21 mouse cellular contexts compared by ENCODE assay signal in genomic region chr2:163552518-163552929, GRCm38 (mm10). TPM values are rescaled to one million over a fixed set of nuclear protein-coding genes. Genes with fewer than 3 reads are reported as not detected.
A peak's percentile ranks its signal among the peaks of the same experiment; 100 is the strongest.
DNase-seq lines count a peak whose midpoint lies in the region; ATAC-seq and TF ChIP-seq lines count a peak whose summit lies in the region.
"Had no signal": no experiment of that assay in that cellular context is flagged by ENCODE, and none has a peak within 500 bp of the region (broad histone marks: within the 10 kb centered on the region; RNA-seq: fewer than 3 reads in every experiment).

No protein-coding gene starts in this region.

- peak; percentile 37 for DNase-seq in G1E (ENCODE audit: low spot score)
- DNase-seq in liver, embryonic 11.5 days (ENCODE audit: low spot score) = no peak
- no peak for DNase-seq in cerebellum, postnatal 14 days
- DNase-seq: adrenal gland, adult 2 months; cerebellum, adult 8-10 months; kidney, adult 18-20 months; layer of hippocampus, adult 9-11 months; lung, adult 18-20 months; right cerebral cortex, postnatal 4 days; thymus, postnatal 14 days had no signal

- 44% methylated on average over 8 of the region's 8 CpGs for WGBS in liver, embryonic 11.5 days
- WGBS in neural tube, embryonic 15.5 days = 58% methylated on average over 8 of the region's 8 CpGs
- WGBS in kidney, embryonic 16.5 days = 44% methylated on average over 8 of the region's 8 CpGs

- no peak overlapping the region for H3K4me3 ChIP-seq in G1E (ENCODE audit: low read depth, low read length)
- H3K4me3 ChIP-seq in liver, embryonic 11.5 days (ENCODE audit: low read depth, low read length) = no peak overlapping the region
- H3K4me3 ChIP-seq in neural tube, embryonic 15.5 days (replicated peaks) = no peak overlapping the region
- no peak overlapping the region for H3K4me3 ChIP-seq in kidney, embryonic 16.5 days (ENCODE audit: low read length)
- H3K4me3 ChIP-seq: embryonic facial prominence, embryonic 15.5 days; forebrain, embryonic 13.5 days; heart, embryonic 15.5 days; hindbrain, embryonic 13.5 days; neural tube, embryonic 12.5 days had no signal

- no peak for TF ChIP-seq CTCF in G1E (IDR thresholded peaks at IDR 0.05; ENCODE audit: low read depth, low read length)

- peak overlapping the region; percentile 32; the same call in 1 of the 2 replicates for H3K27ac ChIP-seq in liver, embryonic 11.5 days (ENCODE audit: low read depth, low read length)
- H3K27ac ChIP-seq in neural tube, embryonic 15.5 days (replicated peaks) = no peak overlapping the region
- no peak overlapping the region for H3K27ac ChIP-seq in kidney, embryonic 16.5 days (ENCODE audit: low read length)
- H3K27ac ChIP-seq: embryonic facial prominence, embryonic 15.5 days; forebrain, embryonic 13.5 days; heart, embryonic 15.5 days; hindbrain, embryonic 13.5 days; macrophage; neural tube, embryonic 12.5 days had no signal

- H3K9me3 ChIP-seq in G1E (replicated peaks) = no peaks in the 10 kb centered on the region
- no peaks in the 10 kb centered on the region for H3K9me3 ChIP-seq in liver, embryonic 11.5 days (ENCODE audit: control insufficient read depth, low read length)
- no peaks in the 10 kb centered on the region for H3K9me3 ChIP-seq in neural tube, embryonic 15.5 days (replicated peaks)
- no peaks in the 10 kb centered on the region for H3K9me3 ChIP-seq in kidney, embryonic 16.5 days (ENCODE audit: low read length)
- H3K9me3 ChIP-seq: embryonic facial prominence, embryonic 15.5 days; forebrain, embryonic 13.5 days; heart, embryonic 15.5 days; hindbrain, embryonic 13.5 days; neural tube, embryonic 12.5 days had no signal

- H3K27me3 ChIP-seq in G1E (ENCODE audit: insufficient read depth, low read length) = peaks cover 5% of the 10 kb centered on the region; the same call in 1 of the 2 replicates
- no peaks in the 10 kb centered on the region; the same call in 1 of the 2 replicates for H3K27me3 ChIP-seq in liver, embryonic 11.5 days (replicated peaks; ENCODE audit: control insufficient read depth, insufficient read depth, low read length)
- H3K27me3 ChIP-seq in neural tube, embryonic 15.5 days (replicated peaks) = no peaks in the 10 kb centered on the region
- H3K27me3 ChIP-seq in kidney, embryonic 16.5 days (ENCODE audit: insufficient read depth, low read length) = no peaks in the 10 kb centered on the region
- H3K27me3 ChIP-seq: embryonic facial prominence, embryonic 15.5 days; forebrain, embryonic 13.5 days; neural tube, embryonic 12.5 days had no signal

- H3K36me3 ChIP-seq in G1E (replicated peaks) = no peaks in the 10 kb centered on the region
- no peaks in the 10 kb centered on the region for H3K36me3 ChIP-seq in liver, embryonic 11.5 days (ENCODE audit: control insufficient read depth, insufficient read depth, low read length)
- no peaks in the 10 kb centered on the region for H3K36me3 ChIP-seq in neural tube, embryonic 15.5 days
- no peaks in the 10 kb centered on the region for H3K36me3 ChIP-seq in kidney, embryonic 16.5 days (ENCODE audit: insufficient read depth, low read length)
- H3K36me3 ChIP-seq: embryonic facial prominence, embryonic 15.5 days; heart, embryonic 15.5 days; hindbrain, embryonic 13.5 days; neural tube, embryonic 12.5 days had no signal

- no peak overlapping the region for H3K9ac ChIP-seq in liver, embryonic 11.5 days (ENCODE audit: low read depth, low read length)
- H3K9ac ChIP-seq in neural tube, embryonic 15.5 days (replicated peaks) = no peak overlapping the region
- H3K9ac ChIP-seq in kidney, embryonic 16.5 days (replicated peaks; ENCODE audit: low read length) = no peak overlapping the region
- H3K9ac ChIP-seq: embryonic facial prominence, embryonic 15.5 days; forebrain, embryonic 13.5 days; heart, embryonic 15.5 days; hindbrain, embryonic 13.5 days; neural tube, embryonic 12.5 days had no signal

- H3K4me2 ChIP-seq in liver, embryonic 11.5 days = peak overlapping the region; percentile 14
- no peak overlapping the region for H3K4me2 ChIP-seq in neural tube, embryonic 15.5 days
- no peak overlapping the region for H3K4me2 ChIP-seq in kidney, embryonic 16.5 days (replicated peaks; ENCODE audit: low read depth, low read length)
- H3K4me2 ChIP-seq: embryonic facial prominence, embryonic 15.5 days; forebrain, embryonic 13.5 days; heart, embryonic 15.5 days; hindbrain, embryonic 13.5 days; neural tube, embryonic 12.5 days had no signal

- peak; percentile 81 for ATAC-seq in G1E (ENCODE audit: extremely low read depth, insufficient number of reproducible peaks, low FRiP score, poor library complexity, severe bottlenecking)
- ATAC-seq in granulocyte monocyte progenitor cell, adult 5-6 weeks (replicated peaks; ENCODE audit: poor library complexity, severe bottlenecking) = peak; percentile 59
- peak; percentile 58 for ATAC-seq in liver, embryonic 11.5 days (replicated peaks; ENCODE audit: low FRiP score)
- peak; percentile 86 for ATAC-seq in megakaryocyte-erythroid progenitor cell, adult 5-6 weeks (replicated peaks; ENCODE audit: low FRiP score, low TSS enrichment, poor library complexity, severe bottlenecking)
- no peak for ATAC-seq in neural tube, embryonic 15.5 days (ENCODE audit: low FRiP score)
- no peak for ATAC-seq in kidney, embryonic 16.5 days (ENCODE audit: low FRiP score, low TSS enrichment)
- ATAC-seq: forebrain, embryonic 13.5 days had no signal

- peaks cover 24% of the 10 kb centered on the region for H3K4me1 ChIP-seq in G1E (ENCODE audit: insufficient read depth, low read depth, low read length)
- peaks cover 15% of the 10 kb centered on the region for H3K4me1 ChIP-seq in liver, embryonic 11.5 days (replicated peaks; ENCODE audit: control insufficient read depth, insufficient read depth, low read length)
- peaks cover 5% of the 10 kb centered on the region for H3K4me1 ChIP-seq in neural tube, embryonic 15.5 days
- no peaks in the 10 kb centered on the region; the same call in 1 of the 2 replicates for H3K4me1 ChIP-seq in kidney, embryonic 16.5 days (ENCODE audit: insufficient read depth, low read length)
- H3K4me1 ChIP-seq: embryonic facial prominence, embryonic 15.5 days; heart, embryonic 15.5 days had no signal

RNA-seq across cellular contexts. Expression of gene Hnf4a, which starts 45.9 kb away (rescaled TPM):
- total RNA-seq in G1E (2014; fragmentation: Nextera tagmentation) = 0.19 and 0.38 TPM in 2 replicates
- total RNA-seq in G1E (2017) = 0.05 and 0.17 TPM in 2 replicates
- polyA plus RNA-seq in G1E (2012) = 0.17 and 0.26 TPM in 2 replicates
- 0.37 and 1.6 TPM in 2 replicates for total RNA-seq in granulocyte monocyte progenitor cell, adult 5-6 weeks (2014; fragmentation: Nextera tagmentation)
- total RNA-seq in granulocyte monocyte progenitor cell, adult 5-6 weeks (2017) = 0.15 and 0.30 TPM in 2 replicates
- 18.9 and 20.0 TPM in 2 replicates for polyA plus RNA-seq in liver, embryonic 11.5 days (2014; fragmentation: Nextera tagmentation; extraction: Ambion mirVana)
- 0.31 TPM in 1 of 2 replicates, not detected in the other for total RNA-seq in megakaryocyte-erythroid progenitor cell, adult 5-6 weeks (2014; fragmentation: Nextera tagmentation)
- total RNA-seq in megakaryocyte-erythroid progenitor cell, adult 5-6 weeks (2017) = 0.56 and 0.84 TPM in 2 replicates
- 0.04 and 5.2 TPM in 2 replicates for polyA plus RNA-seq in neural tube, embryonic 15.5 days (2015; fragmentation: Nextera tagmentation; extraction: Ambion mirVana)
- 25.0 and 25.8 TPM in 2 replicates for polyA plus RNA-seq in kidney, embryonic 16.5 days (2015; fragmentation: Nextera tagmentation; extraction: Ambion mirVana)
- total RNA-seq: left cerebral cortex, postnatal 14 days had no signal
- polyA plus RNA-seq: embryonic facial prominence, embryonic 15.5 days; forebrain, embryonic 13.5 days; heart, embryonic 15.5 days; macrophage; neural tube, embryonic 12.5 days had no signal

RNA-seq across cellular contexts. Expression of gene Ttpal, which starts 49.6 kb away (rescaled TPM):
- total RNA-seq in G1E (2014; fragmentation: Nextera tagmentation) (20.5 and 23.0 TPM in 2 replicates), G1E (2017) (18.4 and 22.3 TPM in 2 replicates)
- 13.8 and 18.2 TPM in 2 replicates for polyA plus RNA-seq in G1E (2012)
- total RNA-seq in granulocyte monocyte progenitor cell, adult 5-6 weeks (2014; fragmentation: Nextera tagmentation) = 21.1 and 21.8 TPM in 2 replicates
- 12.7 and 13.3 TPM in 2 replicates for total RNA-seq in granulocyte monocyte progenitor cell, adult 5-6 weeks (2017)
- polyA plus RNA-seq in liver, embryonic 11.5 days (2014; fragmentation: Nextera tagmentation; extraction: Ambion mirVana) = 26.1 and 29.2 TPM in 2 replicates
- total RNA-seq in megakaryocyte-erythroid progenitor cell, adult 5-6 weeks (2014; fragmentation: Nextera tagmentation) = 15.6 and 27.3 TPM in 2 replicates
- 9.0 and 10.9 TPM in 2 replicates for total RNA-seq in megakaryocyte-erythroid progenitor cell, adult 5-6 weeks (2017)
- polyA plus RNA-seq in neural tube, embryonic 15.5 days (2015; fragmentation: Nextera tagmentation; extraction: Ambion mirVana) = 37.5 and 39.1 TPM in 2 replicates
- polyA plus RNA-seq in kidney, embryonic 16.5 days (2015; fragmentation: Nextera tagmentation; extraction: Ambion mirVana) = 34.0 and 35.7 TPM in 2 replicates

Comparison
In these comparisons a context has a peak if more than half of its experiments do, and no peak if none do; other contexts are left out.
1. ATAC-seq: peak in G1E (single experiment), granulocyte monocyte progenitor cell, adult 5-6 weeks (single experiment), liver, embryonic 11.5 days (single experiment) and megakaryocyte-erythroid progenitor cell, adult 5-6 weeks (single experiment); none in neural tube, embryonic 15.5 days (single experiment) and kidney, embryonic 16.5 days (single experiment).